Mouse (Mus musculus): ENCODE data around the gene Pip5k1b.
A peak's percentile ranks its signal among the peaks of the same experiment; 100 is the strongest.

The Pip5k1b gene

GRCm38 (mm10) chr19:24476461-24476860, 79.2 kb downstream of the Pip5k1b start:
- peak; percentile 27 for DNase-seq (ENCODE audit: low read depth)

GRCm38 (mm10) chr19:24475281-24475680, 80.4 kb downstream of the Pip5k1b start:
- DNase-seq (ENCODE audit: low read depth) = no peak

GRCm38 (mm10) chr19:24472512-24472911, 83.2 kb downstream of the Pip5k1b start:
- no peak for DNase-seq (ENCODE audit: low read depth)

DNA sequence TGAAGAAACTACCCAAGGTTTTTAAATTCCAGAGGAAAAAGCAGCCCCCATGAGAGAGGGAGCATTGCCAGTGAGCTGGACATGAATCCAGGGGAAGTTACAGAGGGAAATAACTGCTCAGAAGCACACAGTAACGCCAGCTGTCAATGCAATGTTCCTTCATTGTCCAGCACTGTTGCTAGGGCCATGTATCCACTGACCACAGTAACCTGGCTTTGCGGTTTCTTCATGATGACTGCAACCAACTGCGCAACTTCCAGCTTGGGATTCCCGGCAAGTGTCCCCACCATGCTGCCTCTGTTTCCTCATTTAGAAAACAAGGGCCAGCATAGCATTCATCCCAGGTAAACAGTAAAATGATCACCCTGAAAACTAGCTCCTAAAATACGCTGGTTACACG, 84.1 kb downstream of the Pip5k1b start:
- DNase-seq (ENCODE audit: low read depth) = no peak

DNA sequence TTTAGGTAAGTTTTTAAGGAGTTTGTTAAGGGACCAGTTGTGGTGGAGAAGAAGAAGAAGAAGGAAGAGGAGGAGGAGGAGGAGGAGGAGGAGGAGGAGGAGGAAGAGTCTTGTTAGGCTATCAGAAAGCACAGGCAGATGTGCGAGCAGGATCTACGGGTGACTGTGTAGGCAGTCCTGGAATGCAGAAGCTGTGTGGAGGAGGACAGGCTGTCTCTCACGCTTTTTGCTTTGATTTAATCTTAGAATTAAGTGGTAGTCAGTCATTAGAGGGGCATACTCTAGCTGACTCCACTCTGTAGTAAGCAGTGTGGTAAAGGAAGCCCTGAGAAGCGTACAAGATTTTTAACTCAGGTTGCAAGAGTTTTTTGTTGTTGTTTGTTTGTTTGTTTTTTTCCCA, 86.5 kb downstream of the Pip5k1b start:
- no peak for DNase-seq (ENCODE audit: low read depth)

GRCm38 (mm10) chr19:24468616-24469015, 87.1 kb downstream of the Pip5k1b start:
- no peak for DNase-seq (ENCODE audit: low read depth)

DNA sequence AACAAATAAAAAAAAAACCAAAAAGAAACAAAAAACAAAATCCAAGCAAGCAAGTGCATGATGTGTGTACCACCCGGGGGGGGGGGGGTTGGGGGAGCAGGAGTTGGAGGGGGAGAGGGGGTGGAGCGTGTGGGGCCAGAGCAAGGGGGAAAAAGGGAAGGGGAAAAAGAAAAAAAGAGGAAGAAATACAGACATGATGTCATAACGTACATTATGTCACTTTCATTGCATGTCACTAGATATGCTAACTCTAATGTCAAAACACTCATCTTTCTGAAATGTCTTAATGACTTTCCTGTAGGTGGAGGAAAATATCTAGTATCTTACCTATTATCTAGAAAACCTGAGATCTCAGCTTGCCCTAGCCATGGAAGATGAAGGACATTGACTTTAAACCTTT, 92.7 kb downstream of the Pip5k1b start:
- no peak for DNase-seq (ENCODE audit: low read depth)

GRCm38 (mm10) chr19:24456591-24457231, 99.0 kb downstream of the Pip5k1b start:
- no peak for DNase-seq (ENCODE audit: low read depth)

DNA sequence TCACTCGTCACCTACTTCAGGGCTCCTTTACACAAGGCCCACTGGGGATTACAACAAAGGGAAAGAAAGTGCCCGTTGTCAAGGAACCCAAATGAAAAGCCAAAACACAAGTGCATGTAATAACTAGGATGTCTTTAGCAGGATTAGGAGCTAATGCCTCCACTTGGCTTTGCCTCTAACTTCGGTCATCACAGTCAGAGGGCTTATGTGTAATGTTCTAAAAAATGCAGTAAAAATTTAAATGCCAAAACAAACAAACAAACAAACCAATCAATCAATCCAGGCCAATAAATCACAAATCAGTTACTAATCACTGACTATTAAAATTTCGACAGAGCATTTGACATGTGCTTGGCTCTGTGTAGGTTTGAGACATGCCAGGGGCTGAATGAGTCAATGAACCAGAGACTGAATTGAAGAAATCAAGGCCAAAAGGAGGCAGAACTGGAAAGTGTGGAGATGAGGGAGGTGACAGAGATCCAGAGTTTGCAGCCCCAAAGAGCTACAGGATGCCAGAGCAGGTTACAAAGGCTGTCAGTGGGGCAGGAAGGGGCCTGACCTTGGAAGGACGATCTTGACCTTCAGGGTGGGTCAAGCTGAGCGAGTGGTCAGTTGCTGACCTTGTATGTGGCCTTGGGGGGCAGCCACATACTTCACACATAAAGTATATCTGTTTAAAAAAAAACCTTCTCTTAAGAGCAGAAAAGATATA, 100.3 kb downstream of the Pip5k1b start:
- DNase-seq (ENCODE audit: low read depth) = no peak

DNA sequence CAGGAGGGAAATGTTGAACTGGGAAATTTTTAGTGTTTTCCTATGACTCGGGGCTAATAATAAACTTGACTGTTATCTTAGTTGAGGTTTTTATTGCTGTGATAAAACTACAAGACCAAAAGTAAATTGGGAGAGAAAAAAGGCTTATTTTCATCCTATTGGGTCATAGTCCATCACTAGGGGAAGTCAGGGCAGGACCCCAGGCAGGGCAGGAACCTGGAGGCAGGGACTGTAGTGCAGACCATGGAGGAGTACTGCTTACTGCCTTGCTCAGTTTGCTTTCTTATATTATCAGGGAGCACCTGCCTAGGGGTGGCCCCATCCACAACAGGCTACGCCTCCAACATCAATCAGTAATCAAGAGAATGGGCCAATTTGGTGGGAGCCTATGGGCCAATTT, 101.2 kb downstream of the Pip5k1b start:
- no peak for DNase-seq (ENCODE audit: low read depth)

GRCm38 (mm10) chr19:24453379-24453778, 102.3 kb downstream of the Pip5k1b start:
- DNase-seq (ENCODE audit: low read depth) = no peak

DNA sequence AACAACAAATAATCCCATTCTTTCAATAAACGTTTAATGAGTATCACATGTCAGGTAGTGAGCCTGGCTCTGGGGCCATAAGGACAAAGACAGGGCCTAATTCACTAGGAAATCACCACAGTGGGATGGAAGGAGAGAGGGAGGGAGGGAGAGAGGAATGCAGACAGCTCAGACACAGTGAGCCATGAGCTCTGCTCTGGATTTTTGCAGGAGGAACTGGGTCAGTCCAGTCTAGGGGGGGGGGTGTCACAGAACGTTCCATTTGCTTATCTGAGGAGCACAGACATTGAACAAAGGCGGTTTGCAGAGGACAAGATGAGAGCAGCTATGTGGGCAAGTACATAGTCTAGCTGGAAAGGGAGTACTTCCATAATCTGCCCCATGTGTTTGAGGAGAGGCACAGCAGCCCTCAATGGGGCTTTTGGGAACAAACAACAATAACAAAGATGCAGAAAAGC, 103.2 kb downstream of the Pip5k1b start:
- DNase-seq (ENCODE audit: low read depth) = peak; percentile 57

DNA sequence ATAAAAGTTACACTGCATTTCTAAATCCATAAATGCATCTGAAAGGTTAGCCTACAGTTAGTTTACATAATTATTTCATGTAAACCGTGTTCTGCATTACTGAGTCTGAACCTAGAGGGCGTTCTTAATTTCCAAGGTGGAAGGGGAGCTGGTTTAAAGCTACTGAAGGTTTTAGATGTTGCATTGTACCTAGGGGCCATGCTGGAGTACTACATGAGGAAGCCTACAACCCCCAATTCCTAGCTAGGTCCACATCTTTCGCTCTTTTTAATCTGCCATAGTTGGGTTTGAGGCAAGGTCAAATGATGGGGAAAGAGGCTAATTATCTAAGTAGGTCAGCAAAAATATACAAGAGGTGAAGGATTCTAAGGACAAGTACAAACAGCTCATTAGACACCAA, 104.0 kb downstream of the Pip5k1b start:
- no peak for DNase-seq (ENCODE audit: low read depth)

DNA sequence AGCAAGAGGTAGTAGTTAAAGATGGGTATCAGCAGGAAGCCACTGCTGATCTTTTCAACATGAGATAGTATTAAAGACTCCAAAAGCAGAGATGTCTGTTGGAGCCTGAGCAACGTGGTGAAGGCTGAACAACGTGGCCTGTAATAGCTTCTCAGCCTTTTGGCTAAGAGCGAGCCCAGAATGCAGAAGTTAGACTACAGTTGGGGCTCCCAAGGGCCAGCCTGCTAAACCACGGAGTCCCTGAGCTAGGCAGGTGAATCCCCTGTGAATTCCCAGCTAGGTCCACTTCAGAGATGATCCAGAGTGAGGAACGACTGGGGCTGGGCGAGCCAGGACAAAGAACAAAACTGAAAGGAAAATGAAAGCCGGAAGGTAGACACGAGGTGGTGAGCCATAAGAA, 104.9 kb downstream of the Pip5k1b start:
- no peak for DNase-seq (ENCODE audit: low read depth)

DNA sequence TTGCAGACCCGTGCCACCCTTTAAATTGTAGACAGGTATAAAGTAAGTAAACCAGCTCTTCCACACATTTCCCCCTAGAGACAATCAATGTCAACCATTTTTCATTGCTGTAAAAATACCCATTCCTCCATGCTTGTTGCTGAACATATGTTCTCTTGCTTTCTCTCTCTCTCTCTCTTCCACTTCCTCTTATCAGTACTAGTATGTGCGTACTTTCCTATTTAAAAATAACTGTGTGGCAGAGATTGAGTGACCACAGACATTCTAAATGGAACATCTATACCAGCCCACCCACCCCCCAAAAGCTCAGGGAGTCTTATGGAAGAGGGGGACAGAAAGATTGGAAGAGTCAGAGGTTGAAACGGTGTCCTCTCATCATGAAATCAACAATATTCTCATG, 111.3 kb downstream of the Pip5k1b start:
- DNase-seq (ENCODE audit: low read depth) = no peak

GRCm38 (mm10) chr19:24439715-24440114, 116.0 kb downstream of the Pip5k1b start:
- peak; percentile 52 for DNase-seq (ENCODE audit: low read depth)

DNA sequence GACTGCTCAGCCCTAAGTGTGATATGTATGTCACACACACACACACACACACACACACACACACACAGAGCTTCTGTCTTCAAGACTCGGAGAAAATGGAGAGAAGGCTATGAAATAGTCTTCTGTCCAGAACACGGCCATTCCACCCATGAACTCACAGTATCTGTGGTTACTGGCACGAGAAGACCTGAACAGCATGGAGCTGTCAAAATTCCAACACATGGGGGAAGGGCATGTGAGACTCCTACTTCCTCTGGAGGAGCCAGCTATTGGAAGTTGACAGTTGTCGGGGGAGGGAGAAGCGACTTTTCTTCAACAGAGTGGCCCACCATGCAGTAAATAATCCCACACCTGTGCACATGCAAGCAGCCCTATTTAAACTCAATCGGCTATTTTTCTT, 121.4 kb downstream of the Pip5k1b start:
- no peak for DNase-seq (ENCODE audit: low read depth)

- DNase-seq (ENCODE audit: low read depth) = no peak
Observed at GRCm38 (mm10) chr19:24432447-24432846, 123.2 kb downstream of the Pip5k1b start.

- DNase-seq (ENCODE audit: low read depth) = no peak
Observed at GRCm38 (mm10) chr19:24431381-24431780, 124.3 kb downstream of the Pip5k1b start.

DNA sequence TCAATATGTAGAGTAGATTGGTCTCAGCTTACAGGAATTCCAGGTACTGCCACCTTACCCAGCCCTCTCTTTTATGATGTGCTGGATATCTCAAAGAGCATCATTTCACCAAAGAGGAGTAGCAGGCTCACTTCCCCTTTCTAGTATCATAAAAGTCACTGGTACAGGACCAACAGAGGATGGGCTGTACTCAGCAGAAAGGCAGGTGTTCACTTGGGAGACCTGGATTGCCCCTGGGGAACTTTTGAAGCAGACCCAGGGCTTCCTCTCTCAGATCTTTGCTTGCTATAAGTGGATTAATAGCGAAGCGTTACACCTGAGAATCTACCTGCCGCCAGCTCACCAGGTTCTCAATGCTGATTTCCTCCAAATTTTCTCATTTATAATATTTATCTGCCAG, 127.7 kb downstream of the Pip5k1b start:
- DNase-seq (ENCODE audit: low read depth) = no peak

- DNase-seq (ENCODE audit: low read depth) = no peak
Observed at GRCm38 (mm10) chr19:24427258-24427657, 128.4 kb downstream of the Pip5k1b start.

DNA sequence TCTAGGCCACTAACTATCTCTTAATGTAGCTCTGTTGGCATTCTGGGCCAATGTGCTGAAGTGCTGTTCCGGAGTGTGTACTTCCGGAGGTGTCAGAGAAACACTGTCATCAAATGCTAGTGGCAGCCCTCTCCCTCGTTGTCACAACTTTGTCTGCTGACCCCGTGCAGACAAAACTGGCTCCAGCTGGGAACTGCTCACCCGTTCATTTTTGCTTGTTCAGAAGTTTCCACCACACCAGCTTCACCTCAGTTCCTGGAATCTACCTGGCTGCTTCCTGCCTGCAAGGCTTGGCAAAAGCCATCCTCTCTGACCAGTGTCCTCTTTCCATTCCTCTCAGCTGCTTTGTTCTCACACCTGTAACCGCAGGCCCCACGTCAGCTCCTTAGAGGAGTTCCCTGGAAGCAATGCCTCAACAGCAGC, 128.9 kb downstream of the Pip5k1b start:
- no peak for DNase-seq (ENCODE audit: low read depth)

DNA sequence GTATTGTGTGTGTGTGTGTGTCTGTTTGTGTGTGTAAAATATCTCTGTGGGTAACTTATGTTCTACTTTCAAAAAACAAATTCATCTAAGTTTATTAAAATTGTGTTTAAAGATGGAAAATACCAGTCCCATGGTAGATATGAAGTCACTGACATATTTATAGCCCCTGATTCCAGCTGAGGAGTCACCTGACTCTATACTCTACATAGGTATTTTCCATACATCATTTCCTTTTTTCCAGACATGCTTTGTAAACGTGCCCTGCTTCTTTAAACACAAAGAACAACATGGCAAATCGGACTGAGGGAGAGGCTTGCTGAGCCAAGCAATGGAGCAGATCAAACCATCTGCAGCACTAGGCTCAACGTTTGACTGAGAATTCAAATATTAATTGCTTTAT, 137.6 kb downstream of the Pip5k1b start:
- no peak for DNase-seq (ENCODE audit: low read depth)

- no peak for DNase-seq (ENCODE audit: low read depth)
Observed at GRCm38 (mm10) chr19:24417659-24418004, 138.0 kb downstream of the Pip5k1b start.

Measured in c-Kit-positive CD71-positive TER-119-negative erythroid progenitor cells, embryonic 14.5 days (primary cell).